Mouse (Mus musculus): ENCODE data around the gene Tdp1. TPM values are rescaled to one million over a fixed set of nuclear protein-coding genes. Genes with fewer than 3 reads are reported as not detected.

Gene Tdp1
- polyA plus RNA-seq, 1 experiment from 2014 or later, result 14.2 TPM

- no peak overlapping the region for H3K4me3 ChIP-seq (ENCODE audit: low read depth, low read length)
- ATAC-seq, result no peak
- no peak overlapping the region for H3K27ac ChIP-seq (ENCODE audit: low read length)
- no peaks in the 10 kb centered on the region for H3K36me3 ChIP-seq (ENCODE audit: insufficient read depth, low read length)
- TF ChIP-seq CTCF (IDR thresholded peaks at IDR 0.05), result no peak
- TF ChIP-seq EP300 (IDR thresholded peaks at IDR 0.05), result no peak
- no peaks in the 10 kb centered on the region for H3K9me3 ChIP-seq (ENCODE audit: low read length)
- 62% methylated on average over 5 of the region's 5 CpGs for WGBS
- no peak for DNase-seq (ENCODE audit: low spot score)
- no peak overlapping the region for H3K4me2 ChIP-seq (replicated peaks; ENCODE audit: low read depth, low read length)
- no peaks in the 10 kb centered on the region for H3K4me1 ChIP-seq (ENCODE audit: insufficient read depth, low read depth, low read length)
- H3K27me3 ChIP-seq (replicated peaks; ENCODE audit: insufficient read depth, low read length), result no peaks in the 10 kb centered on the region
- H3K9ac ChIP-seq (replicated peaks; ENCODE audit: low read depth), result no peak overlapping the region
Measured at GRCm38 (mm10) chr12:99999726-100000125, 115.4 kb downstream of the Tdp1 start.

GRCm38 (mm10) chr12:100000381-100000780 is 116.1 kb downstream of the Tdp1 start:
- no peaks in the 10 kb centered on the region for H3K27me3 ChIP-seq (replicated peaks; ENCODE audit: insufficient read depth, low read length)
- WGBS, result 76% methylated on average over 7 of the region's 7 CpGs
- no peak overlapping the region for H3K9ac ChIP-seq (replicated peaks; ENCODE audit: low read depth)
- no peak for TF ChIP-seq CTCF (IDR thresholded peaks at IDR 0.05)
- no peak for TF ChIP-seq EP300 (IDR thresholded peaks at IDR 0.05)
- no peaks in the 10 kb centered on the region for H3K36me3 ChIP-seq (ENCODE audit: insufficient read depth, low read length)
- H3K27ac ChIP-seq (ENCODE audit: low read length), result no peak overlapping the region
- H3K4me1 ChIP-seq (ENCODE audit: insufficient read depth, low read depth, low read length), result no peaks in the 10 kb centered on the region
- DNase-seq (ENCODE audit: low spot score), result no peak
- ATAC-seq, result no peak
- no peaks in the 10 kb centered on the region for H3K9me3 ChIP-seq (ENCODE audit: low read length)
- no peak overlapping the region for H3K4me3 ChIP-seq (ENCODE audit: low read depth, low read length)
- no peak overlapping the region for H3K4me2 ChIP-seq (replicated peaks; ENCODE audit: low read depth, low read length)

GRCm38 (mm10) chr12:100001246-100001645 is 116.9 kb downstream of the Tdp1 start:
- Histone ChIP-seq H3K4me2 (replicated peaks; ENCODE audit: low read depth, low read length) (no peak overlapping the region), H3K9ac (replicated peaks; ENCODE audit: low read depth) (no peak overlapping the region), H3K4me1 (ENCODE audit: insufficient read depth, low read depth, low read length) (no peaks in the 10 kb centered on the region), H3K27me3 (replicated peaks; ENCODE audit: insufficient read depth, low read length) (no peaks in the 10 kb centered on the region), H3K9me3 (ENCODE audit: low read length) (no peaks in the 10 kb centered on the region), H3K36me3 (ENCODE audit: insufficient read depth, low read length) (no peaks in the 10 kb centered on the region), H3K27ac (ENCODE audit: low read length) (peak overlapping the region; percentile 11; the same call in 1 of the 2 replicates), H3K4me3 (ENCODE audit: low read depth, low read length) (no peak overlapping the region)
- DNase-seq (ENCODE audit: low spot score), result no peak
- WGBS, result 86% methylated on average over 3 of the region's 3 CpGs
- TF ChIP-seq CTCF (IDR thresholded peaks at IDR 0.05) (0 out of 2 replicates have a peak, but pooled peaks have one; percentile 2), EP300 (IDR thresholded peaks at IDR 0.05) (no peak)
- no peak for ATAC-seq

- Histone ChIP-seq H3K36me3 (ENCODE audit: insufficient read depth, low read length) (no peaks in the 10 kb centered on the region), H3K4me3 (ENCODE audit: low read depth, low read length) (no peak overlapping the region), H3K4me1 (ENCODE audit: insufficient read depth, low read depth, low read length) (no peaks in the 10 kb centered on the region), H3K9me3 (ENCODE audit: low read length) (no peaks in the 10 kb centered on the region), H3K27me3 (replicated peaks; ENCODE audit: insufficient read depth, low read length) (no peaks in the 10 kb centered on the region), H3K4me2 (replicated peaks; ENCODE audit: low read depth, low read length) (no peak overlapping the region), H3K27ac (ENCODE audit: low read length) (peak overlapping the region; percentile 57; the same call in 1 of the 2 replicates), H3K9ac (replicated peaks; ENCODE audit: low read depth) (no peak overlapping the region)
- TF ChIP-seq EP300 (IDR thresholded peaks at IDR 0.05) (peak; percentile 62; the same call in 1 of the 2 replicates), CTCF (IDR thresholded peaks at IDR 0.05) (no peak)
- peak; percentile 92 for DNase-seq (ENCODE audit: low spot score)
- 48% methylated on average over 3 of the region's 3 CpGs for WGBS
- ATAC-seq, result peak; percentile 83
Measured at GRCm38 (mm10) chr12:100001910-100002309, 117.6 kb downstream of the Tdp1 start.

- TF ChIP-seq CTCF (IDR thresholded peaks at IDR 0.05) (no peak), EP300 (IDR thresholded peaks at IDR 0.05) (no peak)
- Histone ChIP-seq H3K4me1 (ENCODE audit: insufficient read depth, low read depth, low read length) (no peaks in the 10 kb centered on the region), H3K36me3 (ENCODE audit: insufficient read depth, low read length) (no peaks in the 10 kb centered on the region), H3K9ac (replicated peaks; ENCODE audit: low read depth) (no peak overlapping the region), H3K9me3 (ENCODE audit: low read length) (no peaks in the 10 kb centered on the region), H3K4me3 (ENCODE audit: low read depth, low read length) (no peak overlapping the region), H3K27me3 (replicated peaks; ENCODE audit: insufficient read depth, low read length) (no peaks in the 10 kb centered on the region), H3K4me2 (replicated peaks; ENCODE audit: low read depth, low read length) (no peak overlapping the region), H3K27ac (ENCODE audit: low read length) (peak overlapping the region; percentile 11; the same call in 1 of the 2 replicates)
- peak; percentile 70 for ATAC-seq
- WGBS, result 42% methylated on average over 8 of the region's 8 CpGs
- peak; percentile 53 for DNase-seq (ENCODE audit: low spot score)
Measured at GRCm38 (mm10) chr12:100002914-100003587, 118.7 kb downstream of the Tdp1 start.

Small RNAs within 50 kb of the gene (microRNA-seq; reads per million reads assigned to microRNA genes)
- gene Gm23291, result not detected

Other genes with a start within 250 kb of the Tdp1 start
- gene Efcab11, start 78 bp upstream of the Tdp1 start, polyA plus RNA-seq (2015; fragmentation: Nextera tagmentation; extraction: Ambion mirVana), result 2.2 and 2.7 TPM in 2 replicates
- 7.8 and 8.3 TPM in 2 replicates for gene Kcnk13, start 80.0 kb downstream of the Tdp1 start, polyA plus RNA-seq (2015; fragmentation: Nextera tagmentation; extraction: Ambion mirVana)
- 155 and 160 TPM in 2 replicates for gene Psmc1, start 225.6 kb downstream of the Tdp1 start, polyA plus RNA-seq (2015; fragmentation: Nextera tagmentation; extraction: Ambion mirVana)